Mouse (Mus musculus) liver, adult 2 months (tissue): ENCODE data around the gene Pnn. TPM values are rescaled to one million over a fixed set of nuclear protein-coding genes. Genes with fewer than 3 reads are reported as not detected.
A peak's percentile ranks its signal among the peaks of the same experiment; 100 is the strongest.

Experiments used
- DNase-seq: peaks from one replicate; pipeline ENCODE4 v3.0.0-alpha.2; 2011; ENCODE audit warnings: low read depth, low spot score; ENCODE audit errors: extremely low read depth
- H3K27ac ChIP-seq: fragments of 200-500 bp; replicated peaks from 2 replicates; pipeline ENCODE4 v1.5.1; 2012; ENCODE audit warnings: low read depth, mild to moderate bottlenecking, control low read depth, inconsistent platforms, low read length; ENCODE audit not compliant: insufficient read depth
- H3K27me3 ChIP-seq: fragments of 200-500 bp; 2 replicates; pipeline ENCODE4 v1.6.1; 2012; ENCODE audit warnings: mild to moderate bottlenecking, moderate library complexity, low read length, inconsistent platforms; ENCODE audit not compliant: control insufficient read depth, insufficient read depth
- H3K36me3 ChIP-seq: fragments of 200-500 bp; 2 replicates; pipeline ENCODE4 v1.6.1; 2012; ENCODE audit warnings: low read length, inconsistent platforms; ENCODE audit not compliant: control insufficient read depth, insufficient read depth
- H3K4me1 ChIP-seq: fragments of 200-500 bp; 2 replicates; pipeline ENCODE4 v1.6.1; 2011; ENCODE audit warnings: low read length; ENCODE audit not compliant: control insufficient read depth, insufficient read depth
- H3K4me3 ChIP-seq: fragments of 200-500 bp; 2 replicates; pipeline ENCODE4 v1.5.1; 2011; ENCODE audit warnings: low read depth, mild to moderate bottlenecking, control low read depth, low read length, moderate library complexity; ENCODE audit not compliant: insufficient read depth
- H3K79me2 ChIP-seq: fragments of 200-500 bp; 2 replicates; pipeline ENCODE4 v1.6.1; 2012; ENCODE audit warnings: inconsistent platforms, mild to moderate bottlenecking, low read length, moderate library complexity; ENCODE audit not compliant: control insufficient read depth, insufficient read depth
- H3K9ac ChIP-seq: fragments of 200-500 bp; 2 replicates; pipeline ENCODE4 v1.6.1; 2012; ENCODE audit warnings: low read depth, mild to moderate bottlenecking, control low read depth, inconsistent platforms, low read length
- CTCF ChIP-seq: fragments of 200-500 bp; IDR thresholded peaks from 2 replicates; pipeline ENCODE4 v1.5.1; 2011; ENCODE audit warnings: low read depth, low read length, control low read depth
- POLR2A ChIP-seq: fragments of 200-500 bp; IDR thresholded peaks from 2 replicates; pipeline ENCODE4 v1.6.1; 2011; ENCODE audit warnings: low read length, control low read depth; ENCODE audit not compliant: insufficient read depth; ENCODE audit errors: extremely low read depth
- WGBS: fragments of 180-500 bp; shearing (Covaris S2); methylation state at CpG from one replicate; pipeline ENCODE4 v1.1.7; 2018; 5-methylcytosine and 5-hydroxymethylcytosine counted together
- polyA plus RNA-seq: library from polyadenylated mRNA; depleted of rRNA; stranded (reverse); fragments of >200 nt; gene quantifications from 2 replicates; pipeline ENCODE4 v1.2.3, GENCODE M21; 2012
- total RNA-seq: library from RNA; depleted of rRNA; stranded (reverse); fragments of >200 nt; gene quantifications from 2 replicates; pipeline ENCODE4 v1.2.3, GENCODE M21; 2014

Gene Pnn
- total and polyA plus RNA-seq, 2 experiments = 8.6 to 9.9 TPM

DNA sequence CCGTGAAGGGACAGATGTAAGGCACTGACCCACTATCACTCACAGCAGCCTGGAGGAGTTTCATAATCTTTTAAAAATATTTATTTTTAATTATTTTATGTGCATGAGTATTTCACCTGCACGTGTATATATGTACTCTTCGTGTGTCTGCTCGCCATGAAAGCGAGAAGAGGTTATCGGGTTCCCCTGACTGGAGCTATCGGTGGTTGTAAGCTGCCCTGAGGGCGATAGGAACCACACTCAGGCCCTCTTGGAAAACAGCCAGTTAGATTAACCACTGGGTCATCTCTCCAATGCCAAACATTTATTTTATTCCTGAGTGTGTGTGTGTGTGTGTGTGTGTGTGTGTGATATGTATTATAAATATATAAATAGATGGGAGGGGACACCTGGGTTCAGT, 1.8 kb upstream of the Pnn start:
- Histone ChIP-seq H3K4me3 (no peak overlapping the region), H3K27me3 (no peaks in the 10 kb centered on the region), H3K79me2 (peaks cover 14% of the 10 kb centered on the region), H3K27ac (no peak overlapping the region), H3K36me3 (peaks cover 17% of the 10 kb centered on the region), H3K9ac (no peak overlapping the region), H3K4me1 (peaks cover 5% of the 10 kb centered on the region)
- DNase-seq = no peak
- no peak for TF ChIP-seq CTCF
- TF ChIP-seq POLR2A = no peak
- WGBS = 94% methylated on average over 8 of the region's 8 CpGs

GRCm38 (mm10) chr12:59065776-59066175, 908 bp upstream of the Pnn start:
- DNase-seq = no peak
- no peaks in the 10 kb centered on the region for H3K27me3 ChIP-seq
- 40% methylated on average over 3 of the region's 3 CpGs for WGBS
- no peak overlapping the region for H3K9ac ChIP-seq
- peaks cover 3% of the 10 kb centered on the region for H3K4me1 ChIP-seq
- TF ChIP-seq CTCF = no peak
- no peak for TF ChIP-seq POLR2A
- peaks cover 24% of the 10 kb centered on the region for H3K36me3 ChIP-seq
- H3K79me2 ChIP-seq = peaks cover 9% of the 10 kb centered on the region
- H3K4me3 ChIP-seq = peak overlapping the region; percentile 65; the same call in 1 of the 2 replicates
- H3K27ac ChIP-seq = no peak overlapping the region

GRCm38 (mm10) chr12:59067095-59067494, 411 bp downstream of the Pnn start:
- Histone ChIP-seq H3K9ac (peak overlapping the region; percentile 88), H3K4me3 (peak overlapping the region; percentile 78), H3K36me3 (peaks cover 36% of the 10 kb centered on the region), H3K27ac (peak overlapping the region; percentile 80), H3K4me1 (peaks cover 3% of the 10 kb centered on the region), H3K27me3 (no peaks in the 10 kb centered on the region), H3K79me2 (peaks cover 6% of the 10 kb centered on the region)
- TF ChIP-seq POLR2A = no peak
- TF ChIP-seq CTCF = no peak
- no peak for DNase-seq
- under 1% methylated on average over 41 of the region's 41 CpGs for WGBS

DNA sequence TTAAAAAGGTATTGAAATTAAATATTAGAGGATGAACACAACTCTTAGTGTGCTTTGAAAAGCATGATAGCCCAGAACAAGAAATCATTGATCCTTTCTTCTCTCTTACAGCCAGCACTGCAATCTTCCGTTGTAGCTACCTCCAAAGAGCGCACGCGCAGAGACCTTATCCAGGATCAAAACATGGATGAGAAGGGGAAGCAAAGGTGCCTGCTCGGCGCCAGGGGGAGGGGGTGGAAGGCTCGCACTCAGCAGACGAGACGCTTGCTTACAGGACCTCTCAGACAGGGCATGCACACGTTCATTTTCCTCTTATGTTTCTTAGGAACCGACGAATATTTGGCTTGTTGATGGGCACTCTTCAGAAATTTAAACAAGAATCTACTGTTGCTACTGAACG, 2.1 kb downstream of the Pnn start:
- 92% methylated on average over 13 of the region's 13 CpGs for WGBS
- Histone ChIP-seq H3K27ac (no peak overlapping the region), H3K4me1 (peaks cover 3% of the 10 kb centered on the region), H3K4me3 (no peak overlapping the region), H3K9ac (no peak overlapping the region), H3K79me2 (peaks cover 6% of the 10 kb centered on the region), H3K27me3 (no peaks in the 10 kb centered on the region), H3K36me3 (peaks cover 44% of the 10 kb centered on the region)
- TF ChIP-seq CTCF (no peak), POLR2A (no peak)
- no peak for DNase-seq

GRCm38 (mm10) chr12:59072286-59072685, 5.6 kb downstream of the Pnn start:
- 90% methylated on average over 11 of the region's 11 CpGs for WGBS
- H3K4me3 ChIP-seq = no peak overlapping the region

GRCm38 (mm10) chr12:59074052-59074451, 7.4 kb downstream of the Pnn start:
- Histone ChIP-seq H3K27ac (no peak overlapping the region), H3K27me3 (no peaks in the 10 kb centered on the region), H3K36me3 (peaks cover 42% of the 10 kb centered on the region), H3K4me1 (no peaks in the 10 kb centered on the region), H3K9ac (no peak overlapping the region), H3K4me3 (no peak overlapping the region), H3K79me2 (no peaks in the 10 kb centered on the region)
- no peak for TF ChIP-seq CTCF
- no peak for TF ChIP-seq POLR2A
- no peak for DNase-seq
- WGBS = 75% methylated on average over 3 of the region's 3 CpGs

More at GRCm38 (mm10) chr12:59072286-59072685, 5.6 kb downstream of the Pnn start:
- peaks cover 3% of the 10 kb centered on the region for H3K4me1 ChIP-seq
- peaks cover 52% of the 10 kb centered on the region for H3K36me3 ChIP-seq
- DNase-seq = no peak
- H3K79me2 ChIP-seq = peaks cover 1% of the 10 kb centered on the region
- TF ChIP-seq CTCF (no peak), POLR2A (no peak)
- no peaks in the 10 kb centered on the region for H3K27me3 ChIP-seq
- H3K9ac ChIP-seq = no peak overlapping the region
- no peak overlapping the region for H3K27ac ChIP-seq
